Mouse (Mus musculus) ES-E14 (cell line): Measurements from ENCODE around the gene Olfr550. TPM values are rescaled to one million over a fixed set of nuclear protein-coding genes. Genes with fewer than 3 reads are reported as not detected.

ENCODE experiments used
- DNase-seq: peaks from one replicate; pipeline ENCODE4 v3.0.0-alpha.2; 2013; ENCODE audit warnings: low read depth, low spot score
- H3K27ac ChIP-seq: 2 replicates; pipeline ENCODE4 v1.5.1; 2012; ENCODE audit warnings: low read depth, mild to moderate bottlenecking, low read length, moderate library complexity, mixed read lengths; ENCODE audit not compliant: poor library complexity, insufficient read depth, severe bottlenecking
- H3K36me3 ChIP-seq: 2 replicates; pipeline ENCODE4 v1.6.1; 2012; ENCODE audit warnings: mild to moderate bottlenecking, low read length, moderate library complexity, mixed read lengths; ENCODE audit not compliant: control insufficient read depth, poor library complexity, insufficient read depth, severe bottlenecking
- H3K4me1 ChIP-seq, 2 experiments: fragments of 150-350 bp in 1 of 2; sonication (generic) in 1 of 2; 2 replicates each; pipeline ENCODE4 v1.6.1; 2012; ENCODE audit warnings: low read length in 2 of 2, mild to moderate bottlenecking in 1 of 2, mixed read lengths in 1 of 2; ENCODE audit not compliant: control insufficient read depth in 2 of 2, insufficient read depth in 2 of 2, poor library complexity in 1 of 2
- H3K4me3 ChIP-seq, 2 experiments: fragments of 150-350 bp in 1 of 2; sonication (generic) in 1 of 2; 2 replicates each; pipeline ENCODE4 v1.5.1; 2012; ENCODE audit warnings: low read length in 2 of 2, low read depth in 1 of 2, mild to moderate bottlenecking in 1 of 2, mixed read lengths in 1 of 2; ENCODE audit not compliant: insufficient read depth in 1 of 2, poor library complexity in 1 of 2, severe bottlenecking in 1 of 2
- H3K9ac ChIP-seq: 2 replicates; pipeline ENCODE4 v1.6.1; 2012; ENCODE audit warnings: low read depth, mild to moderate bottlenecking, low read length, mixed read lengths; ENCODE audit not compliant: poor library complexity, insufficient read depth, severe bottlenecking
- H3K9me3 ChIP-seq: fragments of 150-350 bp; sonication (generic); 2 replicates; pipeline ENCODE4 v1.6.1; 2012; ENCODE audit warnings: low read depth, mild to moderate bottlenecking, low read length; ENCODE audit not compliant: control insufficient read depth, insufficient read depth
- CHD2 ChIP-seq: IDR thresholded peaks from 2 replicates; pipeline ENCODE4 v1.6.1; 2014; ENCODE audit warnings: mild to moderate bottlenecking, low read depth, low read length, inconsistent platforms
- HCFC1 ChIP-seq: IDR thresholded peaks from 2 replicates; pipeline ENCODE4 v1.6.1; 2012; ENCODE audit warnings: low read length, inconsistent platforms, borderline replicate concordance; ENCODE audit not compliant: insufficient read depth
- MAFK ChIP-seq: IDR thresholded peaks from 2 replicates; pipeline ENCODE4 v1.6.1; 2014; ENCODE audit warnings: mild to moderate bottlenecking, low read depth, low read length, inconsistent platforms; ENCODE audit not compliant: insufficient read depth
- ZC3H11A ChIP-seq: IDR thresholded peaks from 2 replicates; pipeline ENCODE4 v1.6.1; 2012; ENCODE audit warnings: low read depth, mild to moderate bottlenecking, inconsistent platforms, low read length, borderline replicate concordance
- ZNF384 ChIP-seq: IDR thresholded peaks from 2 replicates; pipeline ENCODE4 v1.6.1; 2012; ENCODE audit warnings: low read depth, low read length, inconsistent platforms
- in situ Hi-C, 2 experiments: fragments of 600-800 bp; cut with MboI; formaldehyde crosslinking; loops; one replicate each; pipeline ENCODE4 v1.15.1; 2025; ENCODE audit warnings: low sequenced_read_pairs in 2 of 2, inconsistent platforms in 1 of 2; ENCODE audit not compliant: unreplicated experiment in 2 of 2
- total RNA-seq: library from RNA; depleted of rRNA; stranded (reverse); fragments of 300-350 nt; gene quantifications from 2 replicates; pipeline ENCODE4 v1.2.3, GENCODE M21; 2012; rRNA removed

Gene Olfr550
- total RNA-seq: not detected in 2 replicates

- in situ Hi-C loops: no loop called here
- no peak within 1 kb of the TSS for H3K9ac ChIP-seq
- no peaks in the 10 kb centered on the region for H3K4me1 ChIP-seq
- no peak for DNase-seq
- H3K27ac ChIP-seq: no peak within 1 kb of the TSS
- no peak within 1 kb of the TSS for H3K4me3 ChIP-seq
- TF ChIP-seq ZNF384 (no peak), ZC3H11A (no peak), CHD2 (no peak), MAFK (no peak), HCFC1 (no peak)
- no peaks in the 10 kb centered on the region for H3K36me3 ChIP-seq
- H3K9me3 ChIP-seq: no peaks in the 10 kb centered on the region
Observed at GRCm38 (mm10) chr7:102571142-102571541, at the start of gene Olfr550. TSS of gene Olfr550 (plus strand) at chr7:102571442.

- Histone ChIP-seq H3K4me1 (no peaks in the 10 kb centered on the region), H3K36me3 (no peaks in the 10 kb centered on the region), H3K4me3 (no peak overlapping the region), H3K27ac (no peak overlapping the region), H3K9me3 (no peaks in the 10 kb centered on the region), H3K9ac (no peak overlapping the region)
- DNase-seq: no peak
- TF ChIP-seq MAFK (no peak), ZC3H11A (no peak), CHD2 (no peak), HCFC1 (no peak), ZNF384 (no peak)
- in situ Hi-C loops: no loop called here
Observed at GRCm38 (mm10) chr7:102529052-102529451, 42.2 kb upstream of the Olfr550 start.

GRCm38 (mm10) chr7:102534449-102534848 is 36.8 kb upstream of the Olfr550 start, which contains the start of gene Olfr547:
TSS of gene Olfr547 (plus strand) at chr7:102534749.
- no peak within 1 kb of the TSS for H3K27ac ChIP-seq
- no peaks in the 10 kb centered on the region for H3K4me1 ChIP-seq
- no peak within 1 kb of the TSS for H3K9ac ChIP-seq
- no peak for DNase-seq
- no peak within 1 kb of the TSS for H3K4me3 ChIP-seq
- TF ChIP-seq CHD2 (no peak), ZC3H11A (no peak), MAFK (no peak), ZNF384 (no peak), HCFC1 (no peak)
- in situ Hi-C loops: no loop called here
- H3K9me3 ChIP-seq: no peaks in the 10 kb centered on the region
- H3K36me3 ChIP-seq: no peaks in the 10 kb centered on the region

- TF ChIP-seq MAFK (no peak), HCFC1 (no peak), ZNF384 (no peak), CHD2 (no peak), ZC3H11A (no peak)
- in situ Hi-C loops: no loop called here
- Histone ChIP-seq H3K27ac (no peak within 1 kb of the TSS), H3K4me3 (no peak within 1 kb of the TSS), H3K4me1 (no peaks in the 10 kb centered on the region), H3K36me3 (no peaks in the 10 kb centered on the region), H3K9me3 (no peaks in the 10 kb centered on the region), H3K9ac (no peak within 1 kb of the TSS)
- DNase-seq: no peak
Observed at GRCm38 (mm10) chr7:102540596-102540995, 30.6 kb upstream of the Olfr550 start, which contains the start of gene Olfr548-ps1. TSS of gene Olfr548-ps1 (plus strand) at chr7:102540896.

GRCm38 (mm10) chr7:102541251-102541650 is 30.0 kb upstream of the Olfr550 start:
- H3K27ac ChIP-seq: no peak overlapping the region
- no peak overlapping the region for H3K9ac ChIP-seq
- no peak for DNase-seq
- H3K36me3 ChIP-seq: no peaks in the 10 kb centered on the region
- H3K9me3 ChIP-seq: no peaks in the 10 kb centered on the region
- H3K4me1 ChIP-seq: no peaks in the 10 kb centered on the region
- H3K4me3 ChIP-seq: no peak overlapping the region
- TF ChIP-seq MAFK (no peak), HCFC1 (no peak), ZC3H11A (no peak), ZNF384 (no peak), CHD2 (no peak)
- in situ Hi-C loops: no loop called here
